Mouse (Mus musculus): ENCODE results near the gene Rflnb. TPM values are rescaled to one million over a fixed set of nuclear protein-coding genes. Genes with fewer than 3 reads are reported as not detected.
"Not testable (repeated sequence)": the region's sequence is repeated elsewhere in the genome, so short reads cannot be mapped to it uniquely, and the experiment has no call there.

Rflnb gene
- polyA plus RNA-seq, 1 experiment, result 1.0 TPM

DNA sequence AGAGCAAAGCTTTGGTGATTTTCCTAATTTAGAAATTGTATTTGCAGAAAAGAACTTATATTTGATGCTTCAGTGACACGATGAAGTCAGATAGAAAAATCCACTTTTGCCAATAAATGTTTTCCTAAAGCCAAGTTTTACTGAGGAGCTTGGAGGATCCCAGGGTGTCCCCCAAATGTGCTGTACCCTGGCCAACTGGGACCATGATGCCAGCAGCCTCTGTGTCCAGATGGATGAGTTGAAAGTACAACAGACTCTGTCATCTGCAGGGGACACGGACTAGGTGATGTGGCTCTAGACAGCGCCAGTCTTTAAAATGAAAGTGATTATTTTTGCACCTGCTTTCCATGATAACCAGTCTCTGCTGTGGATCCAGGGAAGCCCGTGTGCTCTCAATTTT, 7.7 kb downstream of the Rflnb start:
- H3K4me1 ChIP-seq, result peaks cover 6% of the 10 kb centered on the region
- peaks cover 54% of the 10 kb centered on the region for H3K27me3 ChIP-seq (replicated peaks)
- H3K4me3 ChIP-seq (replicated peaks), result no peak overlapping the region
- no peaks in the 10 kb centered on the region for H3K9me3 ChIP-seq
- H3K36me3 ChIP-seq (replicated peaks; ENCODE audit: low read length), result no peaks in the 10 kb centered on the region
- TF ChIP-seq FLI1 (IDR thresholded peaks at IDR 0.05; ENCODE audit: low read length) (no peak), GATA1 (IDR thresholded peaks at IDR 0.05; ENCODE audit: borderline replicate concordance, low read length) (no peak)

DNA sequence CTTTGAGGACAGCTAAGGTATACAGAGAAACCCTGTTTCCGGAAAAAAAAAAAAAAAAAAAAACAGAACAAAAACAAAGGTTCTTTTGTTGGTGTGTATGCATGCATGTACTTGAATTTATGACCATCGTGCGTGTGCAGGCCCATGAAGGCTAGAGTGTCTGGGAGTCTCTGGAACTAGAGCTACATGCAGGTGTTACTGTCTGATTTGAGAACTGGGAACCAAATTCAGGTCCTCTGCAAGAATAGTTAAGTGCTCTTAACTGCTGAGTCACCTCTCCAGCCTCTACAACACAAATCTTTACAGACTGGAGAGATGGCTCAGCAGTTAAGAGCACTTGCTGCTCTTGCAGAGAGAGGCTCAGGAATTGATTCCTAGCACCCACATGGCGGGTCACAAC, 11.8 kb downstream of the Rflnb start:
- no peaks in the 10 kb centered on the region for H3K36me3 ChIP-seq (replicated peaks; ENCODE audit: low read length)
- peaks cover 45% of the 10 kb centered on the region for H3K27me3 ChIP-seq (replicated peaks)
- H3K4me3 ChIP-seq (replicated peaks), result no peak overlapping the region
- H3K9me3 ChIP-seq, result no peaks in the 10 kb centered on the region
- TF ChIP-seq FLI1 (IDR thresholded peaks at IDR 0.05; ENCODE audit: low read length), result no peak
- no peak for TF ChIP-seq GATA1 (IDR thresholded peaks at IDR 0.05; ENCODE audit: borderline replicate concordance, low read length)
- peaks cover 6% of the 10 kb centered on the region for H3K4me1 ChIP-seq

DNA sequence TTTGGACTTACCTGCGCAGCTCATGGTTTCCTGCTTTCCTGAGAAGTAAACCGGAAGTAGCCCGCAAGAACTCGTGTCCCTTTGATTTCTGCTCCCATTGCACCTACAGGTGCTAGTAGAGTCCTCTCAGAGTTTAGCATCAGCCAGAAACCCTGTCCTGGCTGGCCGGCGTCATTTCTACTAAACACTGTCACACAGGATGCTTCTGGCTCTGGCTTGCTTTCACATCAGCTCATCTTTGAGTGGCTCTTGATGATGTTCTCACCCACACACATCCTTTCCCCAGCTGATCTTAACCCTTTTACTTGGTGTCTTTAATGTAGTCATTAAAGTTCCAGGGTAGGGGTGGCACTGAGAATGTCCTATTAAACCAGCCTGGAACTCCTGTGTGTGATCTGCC, 12.3 kb downstream of the Rflnb start:
- Histone ChIP-seq H3K9me3 (no peaks in the 10 kb centered on the region), H3K4me3 (replicated peaks) (no peak overlapping the region), H3K27me3 (replicated peaks) (peaks cover 41% of the 10 kb centered on the region), H3K4me1 (peaks cover 4% of the 10 kb centered on the region), H3K36me3 (replicated peaks; ENCODE audit: low read length) (no peaks in the 10 kb centered on the region)
- no peak for TF ChIP-seq GATA1 (IDR thresholded peaks at IDR 0.05; ENCODE audit: borderline replicate concordance, low read length)
- TF ChIP-seq FLI1 (IDR thresholded peaks at IDR 0.05; ENCODE audit: low read length), result no peak

DNA sequence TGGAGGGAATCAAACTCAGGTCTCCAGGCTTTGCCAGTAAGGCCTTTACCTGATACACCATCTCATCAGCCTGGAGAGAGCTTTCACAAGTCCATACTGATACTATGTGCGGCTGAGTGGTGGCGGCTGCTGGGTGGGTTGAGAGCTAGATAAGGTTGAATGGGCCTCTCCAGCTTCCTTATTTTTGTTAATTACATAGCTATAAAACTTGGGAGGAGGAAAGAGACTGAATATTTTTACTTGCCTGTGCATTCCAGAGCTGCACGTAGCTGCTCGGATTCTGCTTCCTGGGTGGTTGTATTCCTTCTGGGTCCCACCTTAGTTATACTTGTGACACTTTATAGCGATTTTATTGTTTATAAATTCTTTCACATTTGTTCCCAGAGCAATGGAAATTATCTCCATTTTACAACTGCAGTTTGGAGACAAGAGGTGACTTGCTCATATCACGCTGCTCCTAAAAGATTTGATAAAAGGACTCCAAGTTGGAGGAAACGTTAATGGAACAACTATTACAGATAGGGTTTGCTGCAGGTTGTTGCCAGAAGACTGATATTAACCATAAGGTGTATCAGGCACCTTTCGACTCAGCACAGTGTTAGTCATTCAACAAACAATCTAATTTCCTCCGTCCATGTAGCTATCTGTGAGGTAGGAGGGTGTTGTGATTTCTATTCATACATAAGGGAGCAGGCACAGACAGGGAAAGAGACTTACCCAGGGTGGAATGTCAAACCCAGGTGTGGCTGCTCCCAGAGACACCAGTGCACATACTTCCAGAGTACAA, 16.6 kb downstream of the Rflnb start:
- Histone ChIP-seq H3K9me3 (no peaks in the 10 kb centered on the region), H3K27me3 (replicated peaks) (peaks cover 50% of the 10 kb centered on the region), H3K4me3 (replicated peaks) (no peak overlapping the region), H3K36me3 (replicated peaks; ENCODE audit: low read length) (no peaks in the 10 kb centered on the region), H3K4me1 (no peaks in the 10 kb centered on the region; the same call in 1 of the 2 replicates)
- no peak for TF ChIP-seq GATA1 (IDR thresholded peaks at IDR 0.05; ENCODE audit: borderline replicate concordance, low read length)
- no peak for TF ChIP-seq FLI1 (IDR thresholded peaks at IDR 0.05; ENCODE audit: low read length)

DNA sequence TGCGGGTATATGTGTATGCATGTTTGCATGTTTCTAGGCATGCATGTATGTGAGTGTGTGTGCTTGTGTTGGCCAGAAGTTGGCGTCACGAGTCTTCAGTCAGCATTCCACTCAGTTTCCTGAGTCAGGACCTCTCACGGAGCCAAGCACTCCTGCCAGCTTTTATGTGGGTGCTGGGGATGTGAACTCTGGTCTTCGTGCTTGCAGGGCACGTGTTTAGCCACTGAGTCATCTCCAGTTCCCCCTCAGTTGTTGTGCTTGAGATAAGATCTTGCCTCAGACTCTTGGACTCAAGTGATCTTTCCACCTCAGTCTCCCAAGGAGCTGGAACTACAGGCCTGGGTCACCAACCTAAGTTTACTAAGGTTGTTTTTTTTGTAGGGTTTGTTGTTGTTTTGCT, 18.5 kb downstream of the Rflnb start:
- Histone ChIP-seq H3K4me1 (no peaks in the 10 kb centered on the region), H3K27me3 (replicated peaks) (peaks cover 38% of the 10 kb centered on the region), H3K36me3 (replicated peaks; ENCODE audit: low read length) (no peaks in the 10 kb centered on the region), H3K4me3 (replicated peaks) (no peak overlapping the region), H3K9me3 (no peaks in the 10 kb centered on the region)
- TF ChIP-seq GATA1 (IDR thresholded peaks at IDR 0.05; ENCODE audit: borderline replicate concordance, low read length) (no peak), FLI1 (IDR thresholded peaks at IDR 0.05; ENCODE audit: low read length) (no peak)

DNA sequence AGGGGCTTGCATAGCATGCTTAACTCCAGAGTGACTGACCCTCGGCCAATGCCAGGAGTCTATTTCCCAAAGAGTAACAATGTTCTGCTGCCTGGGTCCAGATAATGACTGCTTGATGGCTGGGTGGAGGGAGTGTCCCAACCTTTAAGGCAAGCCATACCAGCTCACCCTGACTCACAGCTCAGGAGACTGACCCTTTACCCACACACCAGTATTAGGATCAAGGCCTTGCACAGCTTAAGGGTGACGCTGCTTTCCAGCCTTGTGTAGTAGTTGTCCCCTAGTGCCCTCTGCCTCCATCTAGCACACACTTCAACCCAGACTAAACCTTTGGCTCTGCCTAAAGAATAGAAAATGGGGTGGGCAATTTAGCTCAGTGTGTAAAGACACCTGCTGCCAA, 19.4 kb downstream of the Rflnb start:
- TF ChIP-seq FLI1 (IDR thresholded peaks at IDR 0.05; ENCODE audit: low read length), result no peak
- TF ChIP-seq GATA1 (IDR thresholded peaks at IDR 0.05; ENCODE audit: borderline replicate concordance, low read length), result no peak

DNA sequence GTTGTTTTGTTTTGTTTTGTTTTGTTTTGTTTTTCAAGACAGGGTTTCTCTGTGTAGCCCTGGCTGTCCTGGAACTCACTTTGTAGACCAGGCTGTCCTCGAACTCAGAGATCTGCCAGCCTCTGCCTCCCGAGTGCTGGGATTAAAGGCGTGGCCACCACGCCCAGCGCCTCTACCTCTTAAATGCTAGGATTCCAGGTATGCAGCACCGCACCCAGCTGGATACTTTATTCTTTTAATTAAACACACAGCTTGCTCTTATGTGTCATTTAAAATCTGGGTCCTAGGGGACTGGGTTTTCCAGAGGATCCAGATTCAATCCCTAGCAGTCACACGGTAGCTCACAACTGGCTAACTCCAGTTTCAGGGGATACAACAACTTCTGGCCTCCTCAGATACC, 23.3 kb downstream of the Rflnb start:
- not testable (repeated sequence) for H3K4me3 ChIP-seq (replicated peaks); H3K9me3 ChIP-seq; H3K36me3 ChIP-seq (replicated peaks; ENCODE audit: low read length)
- Histone ChIP-seq H3K27me3 (replicated peaks) (peaks cover 55% of the 10 kb centered on the region), H3K4me1 (peaks cover 32% of the 10 kb centered on the region)

More for the DNA sequence above, 19.4 kb downstream of the Rflnb start:
- Histone ChIP-seq H3K9me3 (no peaks in the 10 kb centered on the region), H3K4me3 (replicated peaks) (no peak overlapping the region), H3K36me3 (replicated peaks; ENCODE audit: low read length) (no peaks in the 10 kb centered on the region), H3K27me3 (replicated peaks) (peaks cover 38% of the 10 kb centered on the region), H3K4me1 (peaks cover 3% of the 10 kb centered on the region)

DNA sequence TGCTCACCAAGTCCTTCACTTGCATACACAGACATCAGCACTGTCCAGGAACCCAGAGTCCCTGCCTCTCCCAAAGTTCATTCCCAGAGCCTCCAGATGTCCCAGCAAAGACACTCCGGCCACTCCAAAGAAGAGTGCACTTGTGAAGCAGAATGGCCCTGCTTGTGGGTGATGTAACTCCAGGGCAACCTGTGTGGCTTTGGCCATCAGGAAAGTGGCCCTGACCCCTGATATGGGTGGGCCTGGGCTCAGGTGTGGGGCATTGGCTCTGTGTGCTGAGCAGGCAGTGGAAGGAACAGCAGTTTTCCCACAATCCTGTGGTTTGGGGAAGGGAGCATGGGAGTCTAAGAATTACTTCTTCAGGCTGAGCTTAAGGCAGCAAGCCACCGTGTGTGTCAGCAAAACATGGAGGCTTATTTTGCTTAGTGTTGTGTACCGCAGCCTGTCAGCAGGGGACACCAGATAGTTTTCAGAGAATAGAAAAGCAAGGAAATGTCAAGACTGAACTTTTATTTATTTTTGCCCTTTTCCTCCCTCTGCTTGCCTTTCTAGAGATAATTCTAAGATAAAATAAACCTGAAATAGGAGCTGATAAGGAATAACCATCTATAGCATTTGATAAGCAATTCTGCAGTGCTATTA, 26.2 kb downstream of the Rflnb start:
- peaks cover 41% of the 10 kb centered on the region for H3K4me1 ChIP-seq
- no peaks in the 10 kb centered on the region for H3K9me3 ChIP-seq
- peak overlapping the region; percentile 42 for H3K4me3 ChIP-seq (replicated peaks)
- peaks cover 39% of the 10 kb centered on the region for H3K27me3 ChIP-seq (replicated peaks)
- TF ChIP-seq FLI1 (IDR thresholded peaks at IDR 0.05; ENCODE audit: low read length) (no peak), GATA1 (IDR thresholded peaks at IDR 0.05; ENCODE audit: borderline replicate concordance, low read length) (no peak)
- H3K36me3 ChIP-seq (replicated peaks; ENCODE audit: low read length), result no peaks in the 10 kb centered on the region

DNA sequence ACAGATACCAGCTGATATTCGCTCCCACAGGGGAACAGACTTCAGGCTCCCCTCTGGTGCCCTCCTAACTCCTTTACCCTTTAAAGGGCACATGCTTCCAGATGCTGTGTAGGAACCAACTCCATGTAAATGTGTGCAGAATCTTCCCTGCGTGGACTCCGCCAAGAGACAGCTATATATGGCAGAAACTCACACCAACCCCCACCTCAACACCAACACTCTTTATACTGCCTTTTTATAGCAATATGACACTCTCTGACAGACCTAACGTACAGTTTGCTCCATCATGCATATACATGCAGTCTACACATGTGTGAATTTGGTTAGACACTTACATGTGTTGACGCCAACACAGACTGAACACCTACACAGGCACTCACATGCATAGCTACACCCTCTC, 26.9 kb downstream of the Rflnb start:
- Histone ChIP-seq H3K9me3 (no peaks in the 10 kb centered on the region), H3K36me3 (replicated peaks; ENCODE audit: low read length) (no peaks in the 10 kb centered on the region), H3K4me3 (replicated peaks) (no peak overlapping the region), H3K27me3 (replicated peaks) (peaks cover 37% of the 10 kb centered on the region), H3K4me1 (peaks cover 41% of the 10 kb centered on the region)
- TF ChIP-seq GATA1 (IDR thresholded peaks at IDR 0.05; ENCODE audit: borderline replicate concordance, low read length), result no peak
- no peak for TF ChIP-seq FLI1 (IDR thresholded peaks at IDR 0.05; ENCODE audit: low read length)

DNA sequence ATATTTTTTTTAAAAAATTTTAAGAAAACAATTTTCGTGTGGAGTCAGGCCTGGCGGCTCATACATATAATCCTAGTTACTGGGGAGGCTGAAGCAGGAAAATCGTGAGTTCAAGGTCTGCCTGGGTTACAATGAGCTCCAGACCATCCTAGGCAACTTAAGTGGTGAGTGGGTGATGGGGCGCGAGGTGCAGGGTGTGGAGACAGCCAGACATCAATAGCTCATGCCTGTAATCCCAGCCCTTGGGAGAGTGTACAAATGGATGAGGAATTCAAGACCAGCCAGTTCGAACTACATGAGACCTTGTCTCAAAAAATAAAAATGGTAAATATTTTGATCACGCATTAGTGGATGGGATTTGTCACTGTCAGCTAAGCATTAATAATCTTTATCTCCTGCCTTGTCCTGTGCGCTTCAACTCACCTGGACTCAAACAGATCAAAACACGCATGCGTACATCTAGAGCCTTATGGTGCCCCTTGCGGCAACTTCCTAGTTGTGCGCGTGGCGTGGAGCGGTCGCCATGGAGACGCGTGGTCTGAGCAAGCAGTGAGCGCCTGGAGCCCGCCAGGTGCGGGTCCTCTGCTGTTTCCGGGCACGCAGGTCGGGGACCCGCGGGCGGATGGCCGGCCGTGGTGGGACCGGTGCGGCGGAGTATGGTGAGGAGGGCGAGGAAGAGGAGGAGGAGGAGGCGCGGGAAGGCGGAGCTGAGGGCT, 28.0 kb downstream of the Rflnb start, which contains the start of gene 1700016K19Rik:
TSS of gene 1700016K19Rik (plus strand) at position 473 of the 716 bp plus-strand sequence.
- Histone ChIP-seq H3K9me3 (no peaks in the 10 kb centered on the region), H3K36me3 (replicated peaks; ENCODE audit: low read length) (no peaks in the 10 kb centered on the region), H3K4me1 (peaks cover 45% of the 10 kb centered on the region), H3K27me3 (replicated peaks) (peaks cover 37% of the 10 kb centered on the region), H3K4me3 (replicated peaks) (peak within 1 kb of the TSS; percentile 92)
- TF ChIP-seq GATA1 (IDR thresholded peaks at IDR 0.05; ENCODE audit: borderline replicate concordance, low read length) (no peak), FLI1 (IDR thresholded peaks at IDR 0.05; ENCODE audit: low read length) (no peak)

All from megakaryocyte, embryonic 14.5 days (primary cell).